Mouse (Mus musculus) kidney, adult 2 months (tissue): ENCODE results near the gene Atp5l. TPM values are rescaled to one million over a fixed set of nuclear protein-coding genes. Genes with fewer than 3 reads are reported as not detected.

Experiments
- DNase-seq: peaks from one replicate; pipeline ENCODE4 v3.0.0; 2021
- H3K27ac ChIP-seq: fragments of 200-500 bp; 2 replicates; pipeline ENCODE4 v1.5.1; 2012; ENCODE audit warnings: low read depth, low read length, control low read depth, inconsistent platforms; ENCODE audit not compliant: insufficient read depth
- H3K27me3 ChIP-seq: fragments of 200-500 bp; replicated peaks from 2 replicates; pipeline ENCODE4 v1.6.1; 2012; ENCODE audit warnings: mild to moderate bottlenecking, moderate library complexity, low read length, inconsistent platforms; ENCODE audit not compliant: control insufficient read depth, insufficient read depth
- H3K36me3 ChIP-seq: fragments of 200-500 bp; 2 replicates; pipeline ENCODE4 v1.6.1; 2012; ENCODE audit warnings: mild to moderate bottlenecking, moderate library complexity, low read length, inconsistent platforms; ENCODE audit not compliant: control insufficient read depth, insufficient read depth
- H3K4me1 ChIP-seq: fragments of 200-500 bp; 2 replicates; pipeline ENCODE4 v1.6.1; 2011; ENCODE audit warnings: low read length; ENCODE audit not compliant: control insufficient read depth, insufficient read depth
- H3K4me3 ChIP-seq: fragments of 200-500 bp; 2 replicates; pipeline ENCODE4 v1.5.1; 2011; ENCODE audit warnings: mild to moderate bottlenecking, low read depth, low read length, control low read depth; ENCODE audit not compliant: insufficient read depth
- CTCF ChIP-seq: fragments of 200-500 bp; conservative IDR thresholded peaks from 2 replicates; pipeline ENCODE4 v1.5.1; 2011; ENCODE audit warnings: low read depth, mild to moderate bottlenecking, control low read depth, low read length, moderate library complexity, mixed read lengths; ENCODE audit not compliant: insufficient read depth, insufficient read length
- POLR2A ChIP-seq: fragments of 200-500 bp; IDR thresholded peaks from one replicate; pipeline ENCODE4 v1.6.1; 2011; ENCODE audit warnings: low read depth, low read length, control low read depth
- WGBS: fragments of 180-500 bp; shearing (Covaris S2); methylation state at CpG from one replicate; pipeline ENCODE4 v1.1.7; 2018; 5-methylcytosine and 5-hydroxymethylcytosine counted together
- polyA plus RNA-seq: library from polyadenylated mRNA; depleted of rRNA; stranded (reverse); fragments of >200 nt; gene quantifications from 2 replicates; pipeline ENCODE4 v1.2.3, GENCODE M21; 2012

Gene Atp5l
- polyA plus RNA-seq, 1 experiment, result 924 TPM

- H3K4me1 ChIP-seq, result peaks cover 13% of the 10 kb centered on the region; the same call in 1 of the 2 replicates
- H3K4me3 ChIP-seq, result no peak overlapping the region
- H3K36me3 ChIP-seq, result peaks cover 11% of the 10 kb centered on the region
- no peak for DNase-seq
- H3K27me3 ChIP-seq, result no peaks in the 10 kb centered on the region
- peak overlapping the region; percentile 31; the same call in 1 of the 2 replicates for H3K27ac ChIP-seq
- no peak for TF ChIP-seq POLR2A
- no peak for TF ChIP-seq CTCF
- 13% methylated on average over 4 of the region's 4 CpGs for WGBS
Observed at GRCm38 (mm10) chr9:44914706-44915105, 5.8 kb downstream of the Atp5l start.

- H3K4me1 ChIP-seq, result peaks cover 4% of the 10 kb centered on the region; the same call in 1 of the 2 replicates
- no peak for DNase-seq
- 92% methylated on average over 4 of the region's 4 CpGs for WGBS
- H3K36me3 ChIP-seq, result peaks cover 11% of the 10 kb centered on the region
- no peak overlapping the region for H3K4me3 ChIP-seq
- TF ChIP-seq CTCF, result no peak
- H3K27ac ChIP-seq, result no peak overlapping the region
- H3K27me3 ChIP-seq, result no peaks in the 10 kb centered on the region
Observed at GRCm38 (mm10) chr9:44911365-44911764, 9.2 kb downstream of the Atp5l start.

GRCm38 (mm10) chr9:44905620-44906019, 14.9 kb downstream of the Atp5l start:
- TF ChIP-seq CTCF, result no peak
- no peak for TF ChIP-seq POLR2A
- peaks cover 6% of the 10 kb centered on the region; the same call in 1 of the 2 replicates for H3K4me1 ChIP-seq
- peaks cover 2% of the 10 kb centered on the region; the same call in 1 of the 2 replicates for H3K36me3 ChIP-seq
- H3K27me3 ChIP-seq, result no peaks in the 10 kb centered on the region
- no peak overlapping the region for H3K4me3 ChIP-seq
- H3K27ac ChIP-seq, result no peak overlapping the region; the same call in 1 of the 2 replicates
- no peak for DNase-seq
- 57% methylated on average over 4 of the region's 4 CpGs for WGBS

- WGBS, result 35% methylated on average over 5 of the region's 5 CpGs
- no peak overlapping the region; the same call in 1 of the 2 replicates for H3K27ac ChIP-seq
- TF ChIP-seq CTCF, result no peak
- H3K27me3 ChIP-seq, result no peaks in the 10 kb centered on the region
- H3K36me3 ChIP-seq, result no peaks in the 10 kb centered on the region
- no peak overlapping the region for H3K4me3 ChIP-seq
- H3K4me1 ChIP-seq, result peaks cover 9% of the 10 kb centered on the region; the same call in 1 of the 2 replicates
- DNase-seq, result peak; percentile 44
Observed at GRCm38 (mm10) chr9:44904964-44905363, 15.6 kb downstream of the Atp5l start.

GRCm38 (mm10) chr9:44903856-44904255, 16.7 kb downstream of the Atp5l start:
- DNase-seq, result no peak
- Histone ChIP-seq H3K27ac (no peak overlapping the region), H3K27me3 (no peaks in the 10 kb centered on the region), H3K4me1 (peaks cover 18% of the 10 kb centered on the region; the same call in 1 of the 2 replicates), H3K4me3 (no peak overlapping the region), H3K36me3 (no peaks in the 10 kb centered on the region)
- 57% methylated on average over 4 of the region's 4 CpGs for WGBS
- TF ChIP-seq POLR2A (no peak), CTCF (no peak)

GRCm38 (mm10) chr9:44900402-44900801, 20.1 kb downstream of the Atp5l start:
- peaks cover 19% of the 10 kb centered on the region; the same call in 1 of the 2 replicates for H3K4me1 ChIP-seq
- 45% methylated on average over 4 of the region's 4 CpGs for WGBS
- no peak overlapping the region for H3K27ac ChIP-seq
- TF ChIP-seq POLR2A (no peak), CTCF (peak; percentile 54)
- H3K27me3 ChIP-seq, result no peaks in the 10 kb centered on the region
- no peaks in the 10 kb centered on the region for H3K36me3 ChIP-seq
- DNase-seq, result no peak
- no peak overlapping the region for H3K4me3 ChIP-seq

GRCm38 (mm10) chr9:44899716-44900115, 20.8 kb downstream of the Atp5l start:
- H3K4me1 ChIP-seq, result peaks cover 18% of the 10 kb centered on the region; the same call in 1 of the 2 replicates
- DNase-seq, result peak; percentile 84
- 29% methylated on average over 3 of the region's 3 CpGs for WGBS
- H3K27me3 ChIP-seq, result no peaks in the 10 kb centered on the region
- H3K27ac ChIP-seq, result peak overlapping the region; percentile 80
- no peaks in the 10 kb centered on the region for H3K36me3 ChIP-seq
- TF ChIP-seq CTCF (no peak), POLR2A (no peak)
- no peak overlapping the region for H3K4me3 ChIP-seq
